Comparison of ENCODE assay signal across 12 mouse cellular contexts in the genomic region with DNA sequence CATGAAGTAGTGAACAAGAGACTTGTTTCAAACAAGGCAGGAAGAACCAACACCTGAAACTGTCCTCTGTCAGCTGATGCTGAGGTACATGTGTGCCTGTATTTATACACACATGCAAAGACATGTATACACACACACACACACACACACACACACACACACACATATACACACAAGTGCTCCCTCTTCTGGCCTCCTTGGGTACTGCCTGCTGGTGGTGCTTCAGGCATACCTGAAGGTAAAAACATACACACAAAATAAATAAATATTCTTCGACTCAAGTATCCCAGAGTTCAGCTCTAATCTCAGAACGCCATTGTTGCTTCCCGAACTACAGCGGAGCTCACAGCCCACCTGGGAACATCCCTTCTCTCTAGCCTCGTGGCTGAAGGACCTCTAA.
DNase-seq lines count a peak whose midpoint lies in the region; ATAC-seq and TF ChIP-seq lines count a peak whose summit lies in the region.
"Had no signal": no experiment of that assay in that cellular context is flagged by ENCODE, and none has a peak within 500 bp of the region (broad histone marks: within the 10 kb centered on the region; RNA-seq: fewer than 3 reads in every experiment).

No protein-coding gene starts in this region.

- no peaks in the 10 kb centered on the region for H3K36me3 ChIP-seq in heart, adult 2 months (ENCODE audit: control insufficient read depth, insufficient read depth, low read length)
- H3K36me3 ChIP-seq in heart, embryonic 10.5 days = no peaks in the 10 kb centered on the region
- H3K36me3 ChIP-seq in lung, embryonic 14.5 days (ENCODE audit: insufficient read depth) = no peaks in the 10 kb centered on the region
- H3K36me3 ChIP-seq in ES-E14 (ENCODE audit: control insufficient read depth, insufficient read depth, low read length, poor library complexity, severe bottlenecking) = no peaks in the 10 kb centered on the region

- H3K4me3 ChIP-seq in heart, adult 2 months = no peak overlapping the region
- no peak overlapping the region for H3K4me3 ChIP-seq in heart, embryonic 10.5 days
- H3K4me3 ChIP-seq in lung, embryonic 14.5 days (ENCODE audit: low read depth, low read length) = no peak overlapping the region
- no peak overlapping the region for H3K4me3 ChIP-seq in ES-E14 (ENCODE audit: insufficient read depth in 1 of 2, low read depth in 1 of 2, low read length in 2 of 2, poor library complexity in 1 of 2, severe bottlenecking in 1 of 2)
- H3K4me3 ChIP-seq: forebrain, embryonic 13.5 days had no signal

- no peak overlapping the region for H3K27ac ChIP-seq in heart, adult 2 months
- no peak overlapping the region for H3K27ac ChIP-seq in heart, embryonic 10.5 days
- no peak overlapping the region for H3K27ac ChIP-seq in lung, embryonic 14.5 days (ENCODE audit: low read depth)
- no peak overlapping the region for H3K27ac ChIP-seq in ES-E14 (ENCODE audit: insufficient read depth, low read depth, low read length, poor library complexity, severe bottlenecking)
- H3K27ac ChIP-seq: forebrain, embryonic 13.5 days had no signal

- no peaks in the 10 kb centered on the region for H3K79me2 ChIP-seq in heart, adult 2 months (replicated peaks; ENCODE audit: control insufficient read depth, insufficient read depth, low read length)

- TF ChIP-seq POLR2A in heart, adult 2 months (IDR thresholded peaks at IDR 0.05; ENCODE audit: insufficient read depth, low read depth, low read length) = no peak

- H3K4me2 ChIP-seq in lung, embryonic 14.5 days = no peak overlapping the region
- H3K4me2 ChIP-seq: forebrain, embryonic 13.5 days; heart, embryonic 11.5 days had no signal

- in situ Hi-C loops in ES-E14 (cut with MboI; ENCODE audit: low sequenced_read_pairs in 2 of 2, unreplicated experiment in 2 of 2) = no loop called here

- peaks cover 1% of the 10 kb centered on the region; the same call in 1 of the 2 replicates for H3K4me1 ChIP-seq in heart, adult 2 months (ENCODE audit: control insufficient read depth, insufficient read depth, low read length)
- H3K4me1 ChIP-seq in heart, embryonic 10.5 days = no peaks in the 10 kb centered on the region
- no peaks in the 10 kb centered on the region for H3K4me1 ChIP-seq in lung, embryonic 14.5 days (ENCODE audit: insufficient read depth)
- H3K4me1 ChIP-seq in ES-E14 (ENCODE audit: control insufficient read depth in 2 of 2, insufficient read depth in 2 of 2, low read length in 2 of 2, poor library complexity in 1 of 2) = no peaks in the 10 kb centered on the region
- H3K4me1 ChIP-seq: forebrain, embryonic 13.5 days had no signal

- intact Hi-C loops in heart, adult 2 months (cut with DNase I) = no loop called here

- no peak for DNase-seq in heart, adult 2 months
- DNase-seq in heart, embryonic 10.5 days (ENCODE audit: low spot score) = no peak
- peak; percentile 5 for DNase-seq in lung, embryonic 14.5 days
- no peak for DNase-seq in lung, adult 18-20 months
- peak; percentile 33 for DNase-seq in ES-E14 (ENCODE audit: low read depth, low spot score)
- DNase-seq in kidney, postnatal 14 days = peak; percentile 4
- no peak for DNase-seq in layer of hippocampus, adult 9-11 months
- DNase-seq in adrenal gland, postnatal 36 days = no peak
- DNase-seq: lung, postnatal 14 days had no signal

- peak; percentile 38 for TF ChIP-seq CTCF in heart, adult 2 months (IDR thresholded peaks at IDR 0.05)
- peak; percentile 56 for TF ChIP-seq CTCF in lung, embryonic 14.5 days (IDR thresholded peaks at IDR 0.05; ENCODE audit: low read depth)

- ATAC-seq in lung, embryonic 14.5 days (ENCODE audit: insufficient read depth) = no peak
- ATAC-seq: forebrain, embryonic 13.5 days; inflammation-experienced regulatory T-cells, adult 6 months had no signal

- TF ChIP-seq EP300 in heart, adult 2 months (IDR thresholded peaks at IDR 0.05; ENCODE audit: insufficient read depth, low read depth, low read length) = no peak

- WGBS in heart, adult 2 months = 83% methylated on average over 5 of the region's 5 CpGs
- 83% methylated on average over 5 of the region's 5 CpGs for WGBS in heart, embryonic 10.5 days
- 65% methylated on average over 5 of the region's 5 CpGs for WGBS in lung, embryonic 14.5 days

- H3K27me3 ChIP-seq in heart, adult 2 months (ENCODE audit: control insufficient read depth, insufficient read depth, low read length) = no peaks in the 10 kb centered on the region
- H3K27me3 ChIP-seq in heart, embryonic 10.5 days (ENCODE audit: insufficient read depth, poor library complexity, severe bottlenecking) = no peaks in the 10 kb centered on the region
- no peaks in the 10 kb centered on the region for H3K27me3 ChIP-seq in lung, embryonic 14.5 days (ENCODE audit: insufficient read depth, low read length)
- H3K27me3 ChIP-seq: forebrain, embryonic 13.5 days had no signal

- H3K9ac ChIP-seq in heart, adult 2 months (ENCODE audit: low read depth, low read length) = no peak overlapping the region
- no peak overlapping the region for H3K9ac ChIP-seq in lung, embryonic 14.5 days
- H3K9ac ChIP-seq in ES-E14 (ENCODE audit: insufficient read depth, low read depth, low read length, poor library complexity, severe bottlenecking) = no peak overlapping the region
- H3K9ac ChIP-seq: forebrain, embryonic 13.5 days had no signal

- H3K9me3 ChIP-seq in heart, embryonic 10.5 days = no peaks in the 10 kb centered on the region
- no peaks in the 10 kb centered on the region for H3K9me3 ChIP-seq in lung, embryonic 14.5 days (ENCODE audit: low read depth, low read length)
- no peaks in the 10 kb centered on the region for H3K9me3 ChIP-seq in ES-E14 (ENCODE audit: control insufficient read depth, insufficient read depth, low read depth, low read length)
- H3K9me3 ChIP-seq: forebrain, embryonic 13.5 days had no signal

TF ChIP-seq in ES-E14, 5 proteins besides CTCF, POLR2A, EP300 and RAD21:
- TF ChIP-seq HCFC1 (IDR thresholded peaks at IDR 0.05; ENCODE audit: borderline replicate concordance, insufficient read depth, low read length) (no peak), CHD2 (IDR thresholded peaks at IDR 0.05; ENCODE audit: low read depth, low read length) (no peak), MAFK (IDR thresholded peaks at IDR 0.05; ENCODE audit: insufficient read depth, low read depth, low read length) (no peak), ZNF384 (IDR thresholded peaks at IDR 0.05; ENCODE audit: low read depth, low read length) (no peak), ZC3H11A (IDR thresholded peaks at IDR 0.05; ENCODE audit: borderline replicate concordance, low read depth, low read length) (no peak)

Comparison
In these comparisons a context has a peak if more than half of its experiments do, and no peak if none do; other contexts are left out.
1. DNase-seq: peak in lung, embryonic 14.5 days (single experiment), ES-E14 (single experiment) and kidney, postnatal 14 days (single experiment); none in heart, adult 2 months (0 of 2), heart, embryonic 10.5 days (single experiment), lung, adult 18-20 months (0 of 2), layer of hippocampus, adult 9-11 months (single experiment) and adrenal gland, postnatal 36 days (0 of 2).